Mouse (Mus musculus) spleen, adult 12 weeks (tissue): Measurements from ENCODE around the gene Zfp536.
"Not testable (repeated sequence)": the region's sequence is repeated elsewhere in the genome, so short reads cannot be mapped to it uniquely, and the experiment has no call there.

ENCODE experiments used
- DNase-seq: peaks from one replicate; pipeline ENCODE4 v3.0.0; 2022; ENCODE audit warnings: low spot score

The Zfp536 gene

GRCm38 (mm10) chr7:37606472-37606871 lies 167.0 kb downstream of the Zfp536 start:
- no peak for DNase-seq

DNA sequence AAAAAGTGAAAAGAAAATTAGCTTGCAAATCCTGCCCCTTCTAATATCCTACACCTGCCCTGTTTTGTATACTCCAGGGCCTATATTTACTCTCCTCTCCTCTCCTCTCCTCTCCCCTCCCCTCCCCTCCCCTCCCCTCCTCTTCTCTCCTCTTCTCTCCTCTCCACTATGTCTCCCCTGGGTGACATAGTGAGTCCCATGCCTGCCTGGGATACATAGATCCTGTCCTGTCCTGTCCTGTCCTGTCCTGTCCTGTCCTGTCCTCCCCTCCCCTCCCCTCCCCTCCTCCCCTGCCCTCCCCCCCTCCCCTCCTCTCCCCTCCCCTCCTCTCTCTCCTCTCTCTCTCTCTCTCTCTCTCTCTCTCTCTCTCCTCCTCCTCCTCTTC lies 169.9 kb downstream of the Zfp536 start:
- not testable (repeated sequence) for DNase-seq

GRCm38 (mm10) chr7:37602871-37603524 lies 170.4 kb downstream of the Zfp536 start:
- no peak for DNase-seq

DNA sequence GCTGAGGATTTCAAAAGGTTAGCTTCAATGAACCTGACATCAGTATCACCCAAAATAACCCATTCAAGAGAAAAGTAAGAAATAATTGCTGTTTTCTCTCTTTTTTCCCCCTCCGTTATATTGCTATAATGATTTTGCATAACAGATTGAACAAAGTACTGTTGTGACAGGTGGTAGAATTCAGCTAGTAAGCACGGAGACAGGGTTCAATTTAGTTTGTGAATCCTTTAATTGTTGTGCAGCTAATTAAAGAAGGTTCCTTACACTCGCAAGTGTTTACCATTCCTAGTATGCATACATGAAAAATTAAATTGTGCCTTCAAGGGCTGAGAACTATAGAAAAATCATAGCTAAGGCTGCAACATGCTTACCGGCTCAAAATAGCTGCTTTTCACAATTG lies 173.1 kb downstream of the Zfp536 start:
- no peak for DNase-seq

DNA sequence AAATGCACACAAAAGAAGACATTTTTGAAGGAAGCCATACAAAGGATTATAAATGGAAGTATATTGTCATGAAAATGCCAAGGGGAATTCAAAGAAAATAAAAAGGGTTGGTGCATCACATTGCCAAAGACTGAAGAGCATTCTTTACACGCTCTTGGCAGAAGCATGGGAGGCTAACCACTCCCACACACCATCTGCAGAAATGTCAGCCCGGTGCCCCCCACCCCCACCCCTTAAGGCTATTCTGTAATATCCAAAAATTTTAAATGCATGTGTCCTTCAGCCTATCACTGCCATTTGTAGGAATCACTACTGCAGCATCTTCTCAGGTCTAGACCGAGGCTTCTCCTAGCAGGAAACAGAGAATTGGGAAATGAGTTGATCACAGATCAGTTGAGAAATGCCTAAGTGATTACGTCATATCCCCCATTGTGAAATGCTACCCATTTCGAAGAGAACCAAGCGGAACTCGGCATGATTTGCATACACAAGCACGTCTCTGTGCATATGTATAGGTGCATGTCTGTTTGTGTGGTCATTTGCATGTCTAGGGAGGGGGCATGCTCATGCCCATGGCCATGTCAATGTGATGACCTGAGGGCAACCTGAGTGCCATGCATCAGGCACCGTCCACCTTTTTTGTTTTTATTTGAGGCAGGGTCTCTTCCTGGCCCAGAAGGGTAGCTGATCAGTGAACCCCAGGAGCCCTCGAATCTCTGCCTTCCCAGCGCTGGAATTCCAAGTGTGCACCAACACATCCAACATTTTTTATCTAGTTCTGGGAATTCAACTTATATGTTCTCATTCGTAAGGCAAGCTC lies 179.0 kb downstream of the Zfp536 start:
- DNase-seq: no peak

DNA sequence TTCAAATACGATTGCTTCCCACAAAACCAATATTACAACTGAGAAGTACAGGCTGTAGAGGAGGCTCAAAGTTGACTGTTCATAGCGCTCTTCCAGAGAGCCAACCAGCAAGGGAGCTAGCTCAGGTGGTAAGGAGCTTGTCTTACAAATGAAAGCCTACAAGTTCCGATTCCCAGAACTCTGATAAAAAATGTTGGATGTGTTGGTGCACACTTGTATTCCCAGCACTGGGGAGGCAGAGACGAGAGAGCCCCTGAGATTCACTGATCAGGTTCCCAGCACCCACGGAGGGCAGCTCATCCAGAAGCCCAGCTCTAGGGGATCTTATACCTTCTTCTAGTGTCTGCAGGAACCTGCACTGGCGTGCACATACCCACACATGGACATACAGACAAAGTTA lies 179.9 kb downstream of the Zfp536 start:
- no peak for DNase-seq

- no peak for DNase-seq
These were observed 186.7 kb downstream of the Zfp536 start for GRCm38 (mm10) chr7:37586694-37587093.

- DNase-seq: no peak
These were observed 192.2 kb downstream of the Zfp536 start for GRCm38 (mm10) chr7:37581262-37581661.

DNA sequence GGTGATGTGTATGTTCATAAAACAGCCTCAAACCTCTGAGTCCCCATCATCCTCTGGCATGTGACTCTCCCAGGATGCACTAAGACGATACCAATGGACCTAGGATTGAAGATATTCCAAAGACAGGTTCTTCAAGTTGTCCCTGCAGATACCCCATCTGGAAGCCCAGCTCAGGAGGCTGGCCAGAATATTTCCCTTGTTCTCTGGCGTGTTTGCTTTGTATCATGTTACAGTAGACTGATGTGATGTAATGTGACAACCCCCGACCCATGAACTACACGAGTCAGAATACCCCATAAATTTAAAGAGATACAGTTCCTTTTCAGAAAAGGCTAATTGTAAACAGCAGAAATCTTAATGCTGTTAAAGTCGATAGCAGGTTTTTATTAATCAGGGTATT lies 192.9 kb downstream of the Zfp536 start:
- DNase-seq: no peak

GRCm38 (mm10) chr7:37572021-37572420 lies 201.4 kb downstream of the Zfp536 start:
- DNase-seq: no peak

- no peak for DNase-seq
These were observed 204.5 kb downstream of the Zfp536 start for GRCm38 (mm10) chr7:37568811-37569500.

DNA sequence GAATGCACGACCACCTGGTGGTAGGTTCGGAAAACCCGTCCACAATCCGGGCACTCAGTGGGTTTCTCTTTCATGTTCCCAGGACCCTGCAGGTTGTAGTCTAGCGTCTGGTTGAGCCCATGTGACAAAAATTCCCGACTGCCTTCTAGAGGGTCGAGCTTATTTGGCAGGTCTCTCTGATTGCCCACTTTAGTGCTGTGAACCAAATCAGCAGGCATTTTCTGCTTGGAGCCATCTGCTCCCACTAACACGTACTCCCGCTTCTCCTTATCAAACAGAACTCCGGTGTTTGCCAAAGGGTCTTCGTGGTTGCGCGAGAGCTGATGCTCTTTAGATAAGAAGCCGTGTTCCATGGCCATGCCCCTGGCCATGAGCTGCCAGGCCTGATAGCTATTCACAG lies 205.4 kb downstream of the Zfp536 start:
- no peak for DNase-seq

GRCm38 (mm10) chr7:37566019-37566418 lies 207.4 kb downstream of the Zfp536 start:
- no peak for DNase-seq

DNA sequence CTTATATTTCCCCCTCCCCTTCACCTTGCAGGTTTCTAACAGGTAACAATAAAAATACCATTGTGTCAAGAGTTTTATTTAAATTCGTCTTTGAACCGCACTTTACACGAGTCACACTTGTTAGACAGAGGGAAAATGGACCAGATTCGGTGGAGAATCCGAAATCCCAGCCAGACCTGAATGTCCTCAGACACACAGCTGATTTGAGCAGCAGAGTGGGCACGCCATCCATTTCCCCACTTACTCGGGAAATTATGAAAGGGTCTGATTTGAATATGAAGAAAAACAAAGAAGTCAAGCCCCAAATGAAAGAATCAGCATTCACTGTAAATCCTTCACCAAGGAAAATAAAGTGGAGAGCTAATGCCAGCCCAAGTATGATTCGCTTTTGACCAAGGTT lies 208.1 kb downstream of the Zfp536 start:
- no peak for DNase-seq

DNA sequence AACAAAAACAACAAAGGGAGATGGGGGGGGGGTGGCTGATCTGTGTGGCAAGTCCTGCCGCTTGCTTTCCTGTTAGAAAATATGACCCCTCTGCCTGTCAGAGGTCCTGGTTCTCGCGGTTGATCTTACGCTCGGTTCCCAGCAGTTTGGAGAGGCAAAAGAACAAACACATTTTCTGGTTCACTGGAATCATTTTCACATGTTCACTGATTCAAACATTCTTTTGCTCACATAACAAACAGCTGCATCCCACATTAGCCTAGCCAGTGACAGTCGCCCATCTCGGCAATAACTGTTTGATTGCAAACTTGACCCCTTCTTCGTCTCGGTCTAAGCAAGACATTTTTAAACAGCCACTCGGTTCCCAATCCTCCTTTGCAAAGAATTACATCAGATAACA lies 208.8 kb downstream of the Zfp536 start:
- no peak for DNase-seq

DNA sequence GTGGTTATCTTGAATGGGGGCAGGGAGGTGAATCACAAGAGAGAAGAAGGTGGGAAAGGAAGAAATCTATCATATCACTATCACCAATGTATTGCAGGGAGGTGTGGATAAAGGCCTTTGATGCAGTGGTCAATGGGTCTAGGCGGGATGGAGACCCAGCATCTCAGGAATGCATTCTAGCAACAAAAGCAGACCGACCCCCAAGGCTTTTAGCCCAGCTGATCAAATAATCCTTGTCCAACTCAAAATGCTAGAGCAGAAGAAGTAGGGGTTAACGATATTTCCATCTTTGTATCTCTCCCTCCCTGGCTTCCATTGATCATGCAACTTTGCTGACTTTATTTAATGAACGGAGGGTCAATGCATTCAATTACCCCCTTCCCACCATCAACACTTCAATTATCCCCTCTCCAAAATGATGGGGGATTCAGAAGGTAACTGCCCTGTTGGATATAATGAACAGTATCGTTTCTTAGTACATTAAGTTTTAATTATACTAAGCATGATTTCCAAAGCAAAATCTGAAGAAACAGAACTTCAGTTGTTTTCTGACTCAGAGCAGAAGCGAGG lies 209.5 kb downstream of the Zfp536 start:
- DNase-seq: no peak

GRCm38 (mm10) chr7:37563171-37563574 lies 210.3 kb downstream of the Zfp536 start:
- no peak for DNase-seq

- no peak for DNase-seq
These were observed 210.9 kb downstream of the Zfp536 start for GRCm38 (mm10) chr7:37562505-37562904.

GRCm38 (mm10) chr7:37560581-37560980 lies 212.9 kb downstream of the Zfp536 start:
- DNase-seq: no peak

GRCm38 (mm10) chr7:37559851-37560250 lies 213.6 kb downstream of the Zfp536 start:
- DNase-seq: no peak

GRCm38 (mm10) chr7:37559341-37559740 lies 214.1 kb downstream of the Zfp536 start:
- DNase-seq: no peak

GRCm38 (mm10) chr7:37556811-37557210 lies 216.6 kb downstream of the Zfp536 start:
- DNase-seq: no peak

GRCm38 (mm10) chr7:37554405-37554804 lies 219.0 kb downstream of the Zfp536 start:
- no peak for DNase-seq
